Mouse (Mus musculus): Measurements from ENCODE around the gene Edar.

DNA sequence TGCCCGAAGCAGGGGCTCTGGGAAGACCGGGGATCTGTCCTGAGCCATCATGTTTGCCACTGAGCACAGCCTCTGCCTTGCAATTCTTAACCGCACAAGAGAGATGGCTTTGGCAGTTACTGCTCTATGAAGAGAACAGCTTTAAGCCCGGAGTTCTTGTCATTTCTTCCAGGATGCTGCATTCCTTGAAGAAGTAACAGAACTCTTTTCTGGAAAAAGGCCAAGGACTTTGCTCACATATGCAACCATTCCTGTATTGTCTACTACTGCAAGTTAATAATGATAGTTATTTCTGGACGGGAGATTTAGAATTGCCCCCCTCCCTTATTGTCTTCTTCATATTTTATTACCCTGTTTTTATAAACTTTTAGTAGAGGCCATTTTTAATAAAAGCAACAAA, 30.8 kb downstream of the Edar start:
- TF ChIP-seq POLR2A (IDR thresholded peaks at IDR 0.05; ENCODE audit: extremely low read depth, insufficient read depth, low read length) (no peak), CTCF (IDR thresholded peaks at IDR 0.05; ENCODE audit: extremely low read depth, insufficient read depth, low read length) (no peak)

Data from cortical plate, adult 2 months (tissue).